In the genomic region with DNA sequence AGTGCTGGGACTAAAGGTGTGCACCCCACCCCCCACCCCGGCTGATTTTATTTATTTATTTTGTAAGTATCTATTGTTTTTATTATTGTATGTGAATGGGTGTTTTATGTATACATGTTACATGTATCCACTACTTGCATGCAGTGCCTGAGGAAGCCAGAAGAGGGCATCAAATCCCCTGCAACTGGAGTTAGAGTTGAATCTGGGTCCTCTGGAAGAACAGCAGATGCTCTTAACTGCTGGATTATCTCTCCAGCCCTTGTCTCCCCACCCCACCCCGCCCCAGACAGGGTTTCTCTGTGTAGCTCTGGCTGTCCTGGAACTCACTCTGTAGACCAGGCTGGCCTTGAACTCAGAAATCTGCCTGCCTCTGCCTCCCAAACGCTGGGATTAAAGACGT, we compare ENCODE assay signal across 14 mouse cellular contexts. TPM values are rescaled to one million over a fixed set of nuclear protein-coding genes. Genes with fewer than 3 reads are reported as not detected.
DNase-seq lines count a peak whose midpoint lies in the region; ATAC-seq and TF ChIP-seq lines count a peak whose summit lies in the region.
"Had no signal": no experiment of that assay in that cellular context is flagged by ENCODE, and none has a peak within 500 bp of the region (broad histone marks: within the 10 kb centered on the region; RNA-seq: fewer than 3 reads in every experiment).

No protein-coding gene starts in this region.

- peak; percentile 2 for TF ChIP-seq RAD21 in MEL (IDR thresholded peaks at IDR 0.05; ENCODE audit: low read depth, low read length)

- TF ChIP-seq EP300 in MEL (IDR thresholded peaks at IDR 0.05; ENCODE audit: low read depth in 1 of 2, low read length in 2 of 2): no peak

- no peaks in the 10 kb centered on the region for H3K36me3 ChIP-seq in kidney, adult 2 months (ENCODE audit: control insufficient read depth, insufficient read depth, low read length)
- peaks cover 3 to 10% of the 10 kb centered on the region in 2 experiments; a peak in 3 of 4 replicates for H3K36me3 ChIP-seq in MEL (ENCODE audit: control insufficient read depth in 1 of 2, insufficient read depth in 2 of 2, low read length in 2 of 2)
- H3K36me3 ChIP-seq in hindbrain, embryonic 10.5 days: peaks cover 35% of the 10 kb centered on the region

- 0 out of 2 replicates have a peak, but pooled peaks cover 3% of the 10 kb centered on the region for H3K4me1 ChIP-seq in kidney, adult 2 months (ENCODE audit: control insufficient read depth, insufficient read depth, low read length)
- peaks cover 7 to 10% of the 10 kb centered on the region in 2 experiments for H3K4me1 ChIP-seq in MEL (ENCODE audit: control insufficient read depth in 1 of 2, insufficient read depth in 2 of 2, low read length in 2 of 2)
- H3K4me1 ChIP-seq in hindbrain, embryonic 10.5 days (replicated peaks): peaks cover 24% of the 10 kb centered on the region
- H3K4me1 ChIP-seq: limb, embryonic 15.5 days had no signal

- peak; percentile 32 for TF ChIP-seq CTCF in kidney, adult 2 months (conservative IDR thresholded peaks at IDR 0.05; ENCODE audit: insufficient read depth, insufficient read length, low read depth, low read length)
- peak in 2 of 3 experiments; percentile 13 to 27; a peak in 2 of 6 replicates for TF ChIP-seq CTCF in MEL (IDR thresholded peaks at IDR 0.05 in 2 of 3, conservative IDR thresholded peaks at IDR 0.05 in 1 of 3; ENCODE audit: control insufficient read depth in 1 of 3, insufficient read depth in 1 of 3, low read depth in 2 of 3, low read length in 3 of 3, poor library complexity in 1 of 3, severe bottlenecking in 1 of 3)

- H3K79me2 ChIP-seq in MEL (ENCODE audit: control insufficient read depth, insufficient read depth, low read length, poor library complexity): no peaks in the 10 kb centered on the region

- H3K9ac ChIP-seq in MEL (ENCODE audit: control insufficient read depth, low read depth, low read length, poor library complexity, severe bottlenecking): no peak overlapping the region
- H3K9ac ChIP-seq: embryonic facial prominence, embryonic 13.5 days; forebrain, embryonic 12.5 days; limb, embryonic 15.5 days had no signal

- peak; percentile 70 for ATAC-seq in megakaryocyte progenitor cell, adult 5-6 weeks (replicated peaks; ENCODE audit: poor library complexity)
- ATAC-seq in megakaryocyte, adult 5-6 weeks (ENCODE audit: poor library complexity, severe bottlenecking): no peak

- H3K27me3 ChIP-seq in kidney, adult 2 months (replicated peaks; ENCODE audit: control insufficient read depth, insufficient read depth, low read length): no peaks in the 10 kb centered on the region
- H3K27me3 ChIP-seq in MEL (ENCODE audit: control insufficient read depth in 1 of 2, insufficient read depth in 2 of 2, low read length in 2 of 2): no peaks in the 10 kb centered on the region
- H3K27me3 ChIP-seq in hindbrain, embryonic 10.5 days (ENCODE audit: insufficient read depth, poor library complexity, severe bottlenecking): no peaks in the 10 kb centered on the region
- H3K27me3 ChIP-seq: embryonic facial prominence, embryonic 13.5 days; forebrain, embryonic 12.5 days; limb, embryonic 15.5 days had no signal

- peak; percentile 21 for DNase-seq in kidney, adult 2 months
- DNase-seq in kidney, postnatal 14 days: no peak
- DNase-seq in 416B (ENCODE audit: low read depth) (peak; percentile 39), MEL (ENCODE audit: low read depth, low spot score) (peak; percentile 43)
- no peak for DNase-seq in adrenal gland, postnatal 10 days
- DNase-seq in hindbrain, embryonic 10.5 days (ENCODE audit: low spot score): no peak
- DNase-seq: gastrocnemius, postnatal 25 days; layer of hippocampus, adult 9-11 months; spleen, adult 18-20 months had no signal

- H3K4me3 ChIP-seq in kidney, adult 2 months (ENCODE audit: insufficient read depth, low read depth, low read length): no peak overlapping the region
- H3K4me3 ChIP-seq in MEL (ENCODE audit: control insufficient read depth in 1 of 2, insufficient read depth in 1 of 2, low read depth in 2 of 2, low read length in 2 of 2): no peak overlapping the region
- no peak overlapping the region for H3K4me3 ChIP-seq in hindbrain, embryonic 10.5 days
- H3K4me3 ChIP-seq: embryonic facial prominence, embryonic 13.5 days; forebrain, embryonic 12.5 days; limb, embryonic 15.5 days had no signal

- H3K27ac ChIP-seq in kidney, adult 2 months (ENCODE audit: insufficient read depth, low read depth, low read length): no peak overlapping the region
- H3K27ac ChIP-seq in MEL (ENCODE audit: control insufficient read depth, low read depth, low read length): no peak overlapping the region
- no peak overlapping the region for H3K27ac ChIP-seq in hindbrain, embryonic 10.5 days
- H3K27ac ChIP-seq: embryonic facial prominence, embryonic 13.5 days; forebrain, embryonic 12.5 days; limb, embryonic 15.5 days had no signal

- H3K9me3 ChIP-seq in MEL (replicated peaks; ENCODE audit: insufficient read depth, low read length): no peaks in the 10 kb centered on the region
- no peaks in the 10 kb centered on the region for H3K9me3 ChIP-seq in hindbrain, embryonic 10.5 days
- H3K9me3 ChIP-seq: embryonic facial prominence, embryonic 13.5 days; forebrain, embryonic 12.5 days; limb, embryonic 15.5 days had no signal

- WGBS in kidney, adult 2 months: 91% methylated on average over 4 of the region's 4 CpGs
- WGBS in hindbrain, embryonic 10.5 days: 78% methylated on average over 4 of the region's 4 CpGs

- TF ChIP-seq POLR2A in kidney, adult 2 months (IDR thresholded peaks at IDR 0.05; ENCODE audit: low read depth, low read length): no peak
- no peak for TF ChIP-seq POLR2A in MEL (IDR thresholded peaks at IDR 0.05; ENCODE audit: control insufficient read depth in 1 of 2, insufficient read depth in 1 of 2, low read depth in 1 of 2, low read length in 2 of 2, poor library complexity in 1 of 2)

TF ChIP-seq in MEL, 35 proteins besides CTCF, POLR2A, EP300 and RAD21:
- TF ChIP-seq NELFE (IDR thresholded peaks at IDR 0.05; ENCODE audit: low read depth, low read length) (no peak), TCF12 (IDR thresholded peaks at IDR 0.05; ENCODE audit: low read depth, low read length) (no peak), MYC (IDR thresholded peaks at IDR 0.05; ENCODE audit: low read depth, low read length) (no peak), RCOR1 (IDR thresholded peaks at IDR 0.05; ENCODE audit: low read depth, low read length) (no peak)

RNA-seq across cellular contexts. Expression of a gene that starts 25.1 kb away (rescaled TPM):
- 0.72 and 0.79 TPM in 2 replicates for polyA plus RNA-seq in kidney, adult 2 months (2012; rRNA removed)
- 0.07 and 0.12 TPM in 2 replicates for total RNA-seq in MEL (2012; rRNA removed)
- polyA plus RNA-seq in MEL (2012; ENCODE audit: insufficient read depth in 1 of 2, insufficient read length in 2 of 2, low read depth in 1 of 2, low replicate concordance in 2 of 2, missing spikeins in 1 of 2): under 1 TPM in 1 of 2 experiments, not detected in 1; 0.08 TPM
- 0.05 TPM in 1 of 2 replicates, not detected in the other for total RNA-seq in megakaryocyte progenitor cell, adult 5-6 weeks (2015)
- total RNA-seq in megakaryocyte progenitor cell, adult 5-6 weeks (2017): 0.10 TPM in 1 of 2 replicates, not detected in the other
- total RNA-seq in adrenal gland, postnatal 10 days (2021): 10 to 100 TPM in 1 of 2 experiments, 1 to 10 TPM in 1; 6.7 to 38.4 TPM
- 0.21 and 0.89 TPM in 2 replicates for total RNA-seq in megakaryocyte, adult 5-6 weeks (2015)
- total RNA-seq in megakaryocyte, adult 5-6 weeks (2017): 0.40 and 0.49 TPM in 2 replicates
- 2.7 and 2.9 TPM in 2 replicates for polyA plus RNA-seq in hindbrain, embryonic 10.5 days (2016; fragmentation: Nextera tagmentation; extraction: Ambion mirVana)

RNA-seq across cellular contexts. Expression of a gene that starts 36.2 kb away (rescaled TPM):
- polyA plus RNA-seq in kidney, adult 2 months (2012; rRNA removed): 15.9 and 17.1 TPM in 2 replicates
- 7.7 and 12.0 TPM in 2 replicates for total RNA-seq in MEL (2012; rRNA removed)
- 10 to 100 TPM in 1 of 2 experiments, not detected in 1; 21.2 TPM for polyA plus RNA-seq in MEL (2012; ENCODE audit: insufficient read depth in 1 of 2, insufficient read length in 2 of 2, low read depth in 1 of 2, low replicate concordance in 2 of 2, missing spikeins in 1 of 2)
- total RNA-seq in megakaryocyte progenitor cell, adult 5-6 weeks (2015): 20.1 and 21.1 TPM in 2 replicates
- total RNA-seq in megakaryocyte progenitor cell, adult 5-6 weeks (2017): 36.8 and 39.1 TPM in 2 replicates
- 10 to 100 TPM; 46.2 TPM for total RNA-seq in adrenal gland, postnatal 10 days (2021)
- 44.0 and 52.2 TPM in 2 replicates for total RNA-seq in megakaryocyte, adult 5-6 weeks (2015)
- total RNA-seq in megakaryocyte, adult 5-6 weeks (2017): 92.3 and 104 TPM in 2 replicates
- polyA plus RNA-seq in hindbrain, embryonic 10.5 days (2016; fragmentation: Nextera tagmentation; extraction: Ambion mirVana): 17.2 and 17.7 TPM in 2 replicates

RNA-seq across cellular contexts. Expression of a gene that starts 55.0 kb away (rescaled TPM):
- 38.6 and 44.0 TPM in 2 replicates for polyA plus RNA-seq in kidney, adult 2 months (2012; rRNA removed)
- total RNA-seq in MEL (2012; rRNA removed): 84.1 and 102 TPM in 2 replicates
- polyA plus RNA-seq in MEL (2012; ENCODE audit: insufficient read depth in 1 of 2, insufficient read length in 2 of 2, low read depth in 1 of 2, low replicate concordance in 2 of 2, missing spikeins in 1 of 2): 100 to 1,000 TPM in 1 of 2 experiments, not detected in 1; 117 TPM
- 52.4 and 69.7 TPM in 2 replicates for total RNA-seq in megakaryocyte progenitor cell, adult 5-6 weeks (2015)
- 95.0 and 96.0 TPM in 2 replicates for total RNA-seq in megakaryocyte progenitor cell, adult 5-6 weeks (2017)
- 10 to 100 TPM; 57.4 to 61.4 TPM for total RNA-seq in adrenal gland, postnatal 10 days (2021)
- total RNA-seq in megakaryocyte, adult 5-6 weeks (2015): 43.4 and 50.3 TPM in 2 replicates
- total RNA-seq in megakaryocyte, adult 5-6 weeks (2017): 62.6 and 74.5 TPM in 2 replicates
- polyA plus RNA-seq in hindbrain, embryonic 10.5 days (2016; fragmentation: Nextera tagmentation; extraction: Ambion mirVana): 96.1 and 106 TPM in 2 replicates

RNA-seq across cellular contexts. Expression of a gene that starts 58.0 kb away (rescaled TPM):
- polyA plus RNA-seq in kidney, adult 2 months (2012; rRNA removed): 6.4 and 7.9 TPM in 2 replicates
- 8.4 and 9.0 TPM in 2 replicates for total RNA-seq in MEL (2012; rRNA removed)
- 10 to 100 TPM in 1 of 2 experiments, not detected in 1; 11.7 TPM for polyA plus RNA-seq in MEL (2012; ENCODE audit: insufficient read depth in 1 of 2, insufficient read length in 2 of 2, low read depth in 1 of 2, low replicate concordance in 2 of 2, missing spikeins in 1 of 2)
- 7.7 and 12.8 TPM in 2 replicates for total RNA-seq in megakaryocyte progenitor cell, adult 5-6 weeks (2015)
- 7.2 and 7.6 TPM in 2 replicates for total RNA-seq in megakaryocyte progenitor cell, adult 5-6 weeks (2017)
- total RNA-seq in adrenal gland, postnatal 10 days (2021): 10 to 100 TPM in 1 of 2 experiments, 1 to 10 TPM in 1; 7.9 to 11.1 TPM
- 7.4 and 9.8 TPM in 2 replicates for total RNA-seq in megakaryocyte, adult 5-6 weeks (2015)
- 7.7 and 11.0 TPM in 2 replicates for total RNA-seq in megakaryocyte, adult 5-6 weeks (2017)
- 24.7 and 29.9 TPM in 2 replicates for polyA plus RNA-seq in hindbrain, embryonic 10.5 days (2016; fragmentation: Nextera tagmentation; extraction: Ambion mirVana)

Comparison
In these comparisons a context has a peak if more than half of its experiments do, and no peak if none do; other contexts are left out.
1. DNase-seq: peak in kidney, adult 2 months (single experiment), 416B (single experiment) and MEL (single experiment); none in kidney, postnatal 14 days (single experiment), adrenal gland, postnatal 10 days (single experiment) and hindbrain, embryonic 10.5 days (single experiment).